Mouse (Mus musculus): ENCODE data around the gene Ppip5k2. TPM values are rescaled to one million over a fixed set of nuclear protein-coding genes. Genes with fewer than 3 reads are reported as not detected.
A peak's percentile ranks its signal among the peaks of the same experiment; 100 is the strongest.

Gene Ppip5k2
- total and polyA plus RNA-seq, 2 experiments from 2014 or later, result 37.0 to 56.0 TPM

DNA sequence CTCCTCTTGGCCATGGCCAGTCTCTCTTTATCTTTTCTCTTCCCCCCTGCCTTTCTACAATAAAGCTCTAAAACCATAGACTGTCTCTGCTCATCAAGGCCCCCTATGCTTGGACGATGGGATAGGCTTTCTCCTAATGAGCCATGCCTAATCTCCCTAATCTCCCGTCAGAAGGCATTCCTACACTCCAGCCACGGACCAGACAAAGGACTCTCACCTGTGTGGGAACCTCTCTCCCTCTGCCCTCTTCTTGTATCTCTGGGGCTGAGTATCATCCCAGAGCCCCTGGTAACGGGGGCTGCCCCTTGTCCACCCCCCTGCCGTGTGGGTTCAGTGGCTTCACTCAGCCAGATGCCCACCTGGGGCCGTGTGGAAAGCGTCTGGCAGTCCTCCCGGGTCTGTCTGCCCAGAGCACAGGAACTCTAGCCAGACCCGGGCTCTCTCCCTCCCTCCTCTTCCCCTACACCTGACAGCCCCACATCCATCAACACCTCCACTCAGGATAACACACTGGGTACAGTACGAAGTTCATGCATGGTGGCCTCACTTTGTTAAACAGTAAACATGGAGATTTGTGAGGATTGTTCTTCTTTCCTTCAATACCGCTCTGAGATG, 71.1 kb downstream of the Ppip5k2 start:
- H3K4me1 ChIP-seq (ENCODE audit: insufficient read depth, low read length), result no peaks in the 10 kb centered on the region
- no peaks in the 10 kb centered on the region for H3K27me3 ChIP-seq (ENCODE audit: insufficient read depth, low read length)
- H3K4me3 ChIP-seq (ENCODE audit: low read depth, low read length), result no peak overlapping the region
- TF ChIP-seq CTCF (IDR thresholded peaks at IDR 0.05), result no peak
- H3K9ac ChIP-seq (replicated peaks; ENCODE audit: low read length, poor library complexity, severe bottlenecking), result no peak overlapping the region
- WGBS, result 15% methylated on average over 11 of the region's 11 CpGs
- H3K27ac ChIP-seq (ENCODE audit: low read depth, low read length), result no peak overlapping the region
- DNase-seq (ENCODE audit: low spot score) (no peak), ATAC-seq (ENCODE audit: low FRiP score) (peak; percentile 45; the same call in 1 of the 2 replicates)
- H3K9me3 ChIP-seq (ENCODE audit: low read length), result no peaks in the 10 kb centered on the region
- H3K4me2 ChIP-seq (ENCODE audit: low read depth, low read length, poor library complexity, severe bottlenecking), result no peak overlapping the region
- no peaks in the 10 kb centered on the region for H3K36me3 ChIP-seq (ENCODE audit: insufficient read depth, low read length)

DNA sequence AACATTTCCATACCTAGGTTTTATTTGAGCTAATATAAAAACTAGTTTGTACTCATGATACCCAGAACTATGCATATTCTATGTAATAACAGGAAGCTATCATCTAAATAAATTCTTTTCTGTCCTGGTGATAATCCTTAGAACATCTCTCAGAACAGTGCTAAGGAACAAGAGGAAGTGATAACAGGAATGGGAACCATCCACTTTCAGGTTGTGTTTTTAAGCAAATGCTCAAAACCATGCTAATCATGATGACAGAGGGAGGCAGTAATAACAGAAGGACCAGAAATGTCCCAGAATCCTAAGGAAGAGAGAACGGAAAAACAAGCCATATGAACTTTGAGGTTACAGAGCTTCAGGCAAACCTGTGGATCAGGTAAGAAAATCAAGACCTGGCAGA, 72.9 kb downstream of the Ppip5k2 start:
- no peak for TF ChIP-seq CTCF (IDR thresholded peaks at IDR 0.05)
- Histone ChIP-seq H3K9me3 (ENCODE audit: low read length) (no peaks in the 10 kb centered on the region), H3K36me3 (ENCODE audit: insufficient read depth, low read length) (no peaks in the 10 kb centered on the region), H3K27me3 (ENCODE audit: insufficient read depth, low read length) (no peaks in the 10 kb centered on the region), H3K4me3 (ENCODE audit: low read depth, low read length) (no peak overlapping the region), H3K4me2 (ENCODE audit: low read depth, low read length, poor library complexity, severe bottlenecking) (no peak overlapping the region), H3K27ac (ENCODE audit: low read depth, low read length) (no peak overlapping the region), H3K4me1 (ENCODE audit: insufficient read depth, low read length) (no peaks in the 10 kb centered on the region), H3K9ac (replicated peaks; ENCODE audit: low read length, poor library complexity, severe bottlenecking) (no peak overlapping the region)
- 93% methylated on average over 1 of the region's 1 CpGs for WGBS
- DNase-seq (ENCODE audit: low spot score), result no peak
- ATAC-seq (ENCODE audit: low FRiP score), result no peak

DNA sequence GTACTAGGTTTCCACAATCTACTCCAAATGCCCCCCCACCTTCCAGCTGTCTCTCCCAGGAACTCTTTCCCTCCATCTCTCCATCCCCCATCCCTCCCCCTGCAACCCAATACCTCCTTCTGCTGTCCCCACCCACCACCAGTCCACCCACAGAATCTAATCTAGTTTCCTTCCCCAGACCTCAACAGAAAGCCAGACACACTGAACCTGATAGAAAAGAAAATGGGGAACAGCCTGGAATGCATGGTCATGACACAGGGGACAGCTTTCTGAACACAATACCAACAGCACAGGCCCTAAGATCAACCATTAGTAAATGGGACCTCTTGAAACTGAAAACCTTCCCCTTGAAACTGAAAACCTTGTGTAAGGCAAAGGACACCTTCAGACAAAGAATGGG, 76.4 kb downstream of the Ppip5k2 start:
- DNase-seq (ENCODE audit: low spot score), result no peak
- no peak overlapping the region for H3K9ac ChIP-seq (replicated peaks; ENCODE audit: low read length, poor library complexity, severe bottlenecking)
- H3K4me2 ChIP-seq (ENCODE audit: low read depth, low read length, poor library complexity, severe bottlenecking), result no peak overlapping the region
- no peak overlapping the region for H3K27ac ChIP-seq (ENCODE audit: low read depth, low read length)
- H3K27me3 ChIP-seq (ENCODE audit: insufficient read depth, low read length), result no peaks in the 10 kb centered on the region
- no peak for TF ChIP-seq CTCF (IDR thresholded peaks at IDR 0.05)
- no peaks in the 10 kb centered on the region for H3K9me3 ChIP-seq (ENCODE audit: low read length)
- no peaks in the 10 kb centered on the region for H3K36me3 ChIP-seq (ENCODE audit: insufficient read depth, low read length)
- no peak for ATAC-seq (ENCODE audit: low FRiP score)
- H3K4me1 ChIP-seq (ENCODE audit: insufficient read depth, low read length), result no peaks in the 10 kb centered on the region
- no peak overlapping the region for H3K4me3 ChIP-seq (ENCODE audit: low read depth, low read length)

DNA sequence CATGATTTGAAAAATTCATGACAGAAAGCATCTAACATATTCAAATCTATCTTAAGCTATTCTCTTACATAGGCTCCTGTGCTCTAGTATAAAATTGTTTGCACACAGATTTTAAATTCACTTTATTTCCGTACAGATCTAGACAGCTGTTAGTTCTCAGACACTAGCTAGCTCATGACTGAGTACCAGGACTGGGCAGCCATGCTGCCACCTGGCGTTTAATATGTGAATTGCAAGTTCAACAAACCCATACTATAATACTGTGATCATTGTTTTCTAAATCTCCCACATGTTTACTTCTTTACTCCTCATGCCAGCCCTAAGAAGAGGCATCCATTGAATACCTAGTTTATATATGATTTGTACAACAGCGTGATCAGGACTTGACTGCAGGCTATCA, 81.5 kb downstream of the Ppip5k2 start:
- ATAC-seq (ENCODE audit: low FRiP score) (no peak), DNase-seq (ENCODE audit: low spot score) (peak; percentile 61)
- H3K27ac ChIP-seq (ENCODE audit: low read depth, low read length), result no peak overlapping the region
- H3K9ac ChIP-seq (replicated peaks; ENCODE audit: low read length, poor library complexity, severe bottlenecking), result no peak overlapping the region
- no peak overlapping the region for H3K4me2 ChIP-seq (ENCODE audit: low read depth, low read length, poor library complexity, severe bottlenecking)
- no peaks in the 10 kb centered on the region for H3K27me3 ChIP-seq (ENCODE audit: insufficient read depth, low read length)
- no peaks in the 10 kb centered on the region for H3K4me1 ChIP-seq (ENCODE audit: insufficient read depth, low read length)
- no peaks in the 10 kb centered on the region for H3K9me3 ChIP-seq (ENCODE audit: low read length)
- TF ChIP-seq CTCF (IDR thresholded peaks at IDR 0.05), result peak; percentile 79
- H3K36me3 ChIP-seq (ENCODE audit: insufficient read depth, low read length), result no peaks in the 10 kb centered on the region
- H3K4me3 ChIP-seq (ENCODE audit: low read depth, low read length), result no peak overlapping the region
- 16% methylated on average over 3 of the region's 3 CpGs for WGBS

DNA sequence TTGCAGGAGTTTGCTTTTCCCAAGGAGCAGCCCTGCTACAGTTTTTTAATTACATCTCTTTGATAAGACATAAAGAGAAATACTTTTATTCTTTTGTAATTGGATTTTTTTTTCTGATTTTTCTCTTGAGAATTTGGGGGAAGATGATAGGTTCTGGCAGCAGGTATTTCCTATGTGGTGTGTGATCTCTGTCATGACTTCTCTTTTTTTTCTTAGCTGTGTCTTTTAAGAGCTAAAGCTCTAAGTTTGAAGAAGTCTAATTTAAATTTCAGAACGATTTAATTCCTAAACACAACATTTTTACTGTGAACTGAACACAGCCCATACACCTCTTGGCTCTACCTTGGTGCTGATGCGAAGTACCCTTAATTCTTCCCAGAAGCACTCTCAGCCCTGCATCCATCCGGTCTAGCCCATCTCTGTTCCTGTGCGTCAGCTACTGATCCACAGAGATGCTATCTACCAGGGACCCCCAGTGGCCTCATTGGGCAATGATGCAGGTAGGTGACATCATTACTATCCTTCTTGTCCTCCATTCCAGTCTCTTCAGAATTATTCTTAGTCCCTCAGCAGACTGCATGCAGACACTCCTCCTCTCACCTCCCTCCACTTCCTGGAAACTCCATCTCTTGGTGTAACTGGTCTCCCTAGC, 93.6 kb downstream of the Ppip5k2 start:
- TF ChIP-seq CTCF (IDR thresholded peaks at IDR 0.05), result no peak
- no peaks in the 10 kb centered on the region for H3K36me3 ChIP-seq (ENCODE audit: insufficient read depth, low read length)
- no peaks in the 10 kb centered on the region for H3K9me3 ChIP-seq (ENCODE audit: low read length)
- H3K4me3 ChIP-seq (ENCODE audit: low read depth, low read length), result no peak overlapping the region
- WGBS, result 75% methylated on average over 4 of the region's 4 CpGs
- H3K27ac ChIP-seq (ENCODE audit: low read depth, low read length), result no peak overlapping the region
- DNase-seq (ENCODE audit: low spot score), result no peak
- H3K4me2 ChIP-seq (ENCODE audit: low read depth, low read length, poor library complexity, severe bottlenecking), result no peak overlapping the region
- H3K27me3 ChIP-seq (ENCODE audit: insufficient read depth, low read length), result no peaks in the 10 kb centered on the region
- no peaks in the 10 kb centered on the region for H3K4me1 ChIP-seq (ENCODE audit: insufficient read depth, low read length)
- no peak overlapping the region for H3K9ac ChIP-seq (replicated peaks; ENCODE audit: low read length, poor library complexity, severe bottlenecking)
- ATAC-seq (ENCODE audit: low FRiP score), result no peak

DNA sequence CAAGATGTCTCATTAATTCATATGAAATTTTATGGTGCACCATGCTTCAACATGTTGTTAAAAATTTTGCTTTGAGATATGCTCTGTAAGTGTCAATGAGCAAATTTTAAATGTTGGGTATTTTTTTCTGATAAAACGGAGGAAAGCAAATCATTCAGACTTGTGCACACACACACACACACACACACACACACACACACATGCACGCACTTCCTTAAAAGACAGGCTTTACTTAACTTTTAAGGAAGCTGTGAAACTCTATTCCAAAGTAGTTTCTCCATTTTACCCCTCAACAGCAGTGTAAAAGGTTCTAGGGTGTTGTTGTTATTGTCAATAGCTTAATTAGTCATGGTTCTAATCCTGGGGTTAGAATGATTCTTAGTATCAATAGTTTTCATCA, 94.1 kb downstream of the Ppip5k2 start:
- no peak overlapping the region for H3K4me2 ChIP-seq (ENCODE audit: low read depth, low read length, poor library complexity, severe bottlenecking)
- no peak overlapping the region for H3K4me3 ChIP-seq (ENCODE audit: low read depth, low read length)
- no peaks in the 10 kb centered on the region for H3K9me3 ChIP-seq (ENCODE audit: low read length)
- no peak for ATAC-seq (ENCODE audit: low FRiP score)
- H3K4me1 ChIP-seq (ENCODE audit: insufficient read depth, low read length), result no peaks in the 10 kb centered on the region
- WGBS, result 31% methylated on average over 2 of the region's 2 CpGs
- no peak for DNase-seq (ENCODE audit: low spot score)
- H3K27me3 ChIP-seq (ENCODE audit: insufficient read depth, low read length), result no peaks in the 10 kb centered on the region
- H3K36me3 ChIP-seq (ENCODE audit: insufficient read depth, low read length), result no peaks in the 10 kb centered on the region
- TF ChIP-seq CTCF (IDR thresholded peaks at IDR 0.05), result no peak
- no peak overlapping the region for H3K9ac ChIP-seq (replicated peaks; ENCODE audit: low read length, poor library complexity, severe bottlenecking)
- H3K27ac ChIP-seq (ENCODE audit: low read depth, low read length), result no peak overlapping the region
